Mouse (Mus musculus): ENCODE results near the gene Ntm.

The Ntm gene

DNA sequence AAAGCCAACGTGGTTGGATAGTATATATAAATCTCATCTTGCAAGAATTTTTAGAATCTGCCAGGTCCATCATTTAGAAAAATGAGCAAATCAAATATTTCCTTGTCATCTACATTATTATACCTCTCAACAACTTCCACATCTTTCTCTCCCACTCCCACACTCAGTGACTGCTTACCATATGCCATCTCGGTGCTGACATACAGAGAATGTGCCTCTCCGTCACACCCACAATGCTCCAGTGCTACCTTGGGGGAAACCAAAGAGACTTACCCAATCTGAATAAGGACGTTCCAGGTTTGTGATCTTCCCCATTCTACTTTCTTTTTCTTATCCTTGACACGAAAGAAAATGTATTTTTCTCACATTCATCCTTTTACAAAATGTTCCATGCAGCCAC lies 75.0 kb downstream of the Ntm start:
- no peak for DNase-seq (ENCODE audit: low read depth, low spot score)

DNA sequence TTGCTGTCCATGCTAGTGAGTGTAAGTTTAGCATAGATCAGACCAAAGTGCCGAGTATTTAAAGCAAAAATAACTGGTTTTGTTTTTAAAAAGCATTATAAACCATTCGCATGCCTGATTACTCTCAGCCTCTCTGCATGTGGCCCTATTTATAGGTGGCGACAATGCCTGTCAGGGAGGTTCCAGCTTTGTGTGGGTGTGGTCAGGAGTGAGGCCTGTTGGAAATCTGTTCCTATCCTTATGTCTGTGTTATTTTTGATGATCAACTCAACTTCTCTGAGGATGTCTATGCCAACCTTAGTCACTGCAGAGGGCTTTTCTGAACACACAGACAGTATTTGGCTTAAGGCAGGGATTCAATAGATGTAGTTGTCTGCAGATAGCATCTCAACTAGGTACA lies 78.9 kb downstream of the Ntm start:
- no peak for DNase-seq (ENCODE audit: low read depth, low spot score)

- no peak for DNase-seq (ENCODE audit: low read depth, low spot score)
Measured at GRCm38 (mm10) chr9:29881614-29882013, 81.3 kb downstream of the Ntm start.

DNA sequence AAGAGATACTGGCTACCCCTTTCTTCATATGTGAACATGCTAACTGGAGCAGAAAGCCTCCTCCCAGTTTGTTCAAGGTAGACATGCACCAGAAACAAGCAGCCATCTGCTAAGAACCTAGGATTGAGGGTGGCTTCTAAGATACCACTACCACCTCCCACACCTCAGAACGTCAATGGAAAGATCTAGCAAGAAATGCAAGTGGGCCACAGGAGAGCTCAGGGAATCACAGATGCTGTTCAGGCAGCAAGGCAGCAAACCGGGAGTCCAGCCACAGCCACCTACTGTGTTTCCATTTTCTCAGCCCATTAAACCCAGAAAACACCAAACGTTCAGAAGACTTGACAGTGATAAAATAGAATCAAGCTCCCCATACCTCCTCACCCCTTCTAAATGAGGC lies 85.4 kb downstream of the Ntm start:
- DNase-seq (ENCODE audit: low read depth, low spot score): no peak

DNA sequence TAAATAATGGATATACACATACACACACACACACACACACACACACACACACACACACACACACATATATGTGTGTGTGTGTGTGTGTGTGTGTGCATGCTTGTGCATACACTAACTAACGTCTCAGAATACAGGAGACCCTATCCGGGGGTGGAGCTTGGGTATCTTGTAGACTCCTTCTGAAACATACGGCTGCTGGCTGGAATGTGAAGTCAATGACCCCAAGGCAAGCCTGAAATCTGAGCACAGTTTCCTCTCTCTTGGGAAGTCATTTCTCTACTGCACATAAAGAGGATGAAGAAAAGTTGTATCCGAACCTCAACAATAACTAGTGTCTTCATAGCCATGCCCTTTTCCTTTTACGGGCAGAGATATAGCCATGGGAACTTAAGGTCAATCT lies 95.2 kb downstream of the Ntm start:
- no peak for DNase-seq (ENCODE audit: low read depth, low spot score)

DNA sequence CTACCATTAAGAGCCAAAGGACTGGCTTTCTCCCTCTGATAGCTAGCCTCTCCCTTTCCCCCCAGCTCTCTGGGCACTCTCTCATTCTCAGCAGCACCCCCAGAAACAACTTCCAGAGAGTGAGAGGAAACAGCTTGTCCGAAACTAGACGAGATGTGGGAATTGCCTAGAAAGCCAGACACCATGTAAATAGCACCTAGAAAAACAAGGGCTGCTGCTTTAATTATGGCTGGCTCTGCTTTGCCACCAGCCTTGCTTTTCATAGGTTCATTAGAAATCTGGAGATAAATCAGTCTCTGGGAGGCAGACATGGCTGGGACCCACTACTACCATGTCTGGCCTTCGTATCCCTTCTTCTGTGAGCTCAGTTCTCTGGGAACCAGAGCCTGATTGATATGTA lies 96.1 kb downstream of the Ntm start:
- DNase-seq (ENCODE audit: low read depth, low spot score): no peak

GRCm38 (mm10) chr9:29866101-29866500 lies 96.8 kb downstream of the Ntm start:
- DNase-seq (ENCODE audit: low read depth, low spot score): no peak

- DNase-seq (ENCODE audit: low read depth, low spot score): no peak
Measured at GRCm38 (mm10) chr9:29865502-29865901, 97.4 kb downstream of the Ntm start.

- no peak for DNase-seq (ENCODE audit: low read depth, low spot score)
Measured at GRCm38 (mm10) chr9:29864886-29865285, 98.1 kb downstream of the Ntm start.

- DNase-seq (ENCODE audit: low read depth, low spot score): no peak
Measured at GRCm38 (mm10) chr9:29862408-29862807, 100.5 kb downstream of the Ntm start.

DNA sequence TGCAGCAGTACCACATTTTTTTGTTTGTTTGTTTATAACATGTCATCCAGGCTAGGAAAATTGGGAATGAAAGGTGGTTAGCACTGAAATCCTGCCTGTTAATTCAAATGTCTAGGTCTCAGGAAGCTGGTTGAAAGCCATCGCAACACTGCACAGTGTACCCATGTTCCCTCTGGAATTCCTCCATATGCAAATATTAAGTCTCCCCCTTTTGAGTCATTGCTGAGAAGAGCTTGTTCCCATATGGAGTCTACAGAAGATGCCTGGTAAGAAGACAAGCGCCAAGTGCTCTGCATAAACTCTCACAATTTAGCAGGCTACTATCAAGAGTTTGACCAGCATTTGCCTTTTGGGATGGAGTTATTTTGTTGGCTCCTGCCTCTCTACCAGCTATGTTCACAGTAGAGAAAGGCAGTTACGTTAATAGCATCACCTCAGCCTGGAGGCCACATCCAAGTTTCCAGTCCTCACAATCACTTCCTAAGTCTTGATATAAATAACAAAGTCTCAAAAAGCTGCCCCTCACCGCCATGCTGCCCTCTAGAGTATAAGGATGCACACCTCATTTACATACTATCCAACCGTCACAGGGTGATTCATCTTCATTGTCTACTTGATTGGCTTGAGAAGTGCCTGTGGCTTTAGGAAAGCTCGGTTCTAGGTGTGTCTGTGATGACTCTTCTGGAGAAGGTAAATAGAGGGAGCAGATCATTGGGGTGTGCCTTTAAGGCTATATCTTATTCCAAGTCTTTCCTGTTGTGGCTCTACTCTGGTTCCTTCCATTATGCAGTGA lies 103.5 kb downstream of the Ntm start:
- DNase-seq (ENCODE audit: low read depth, low spot score): no peak

DNA sequence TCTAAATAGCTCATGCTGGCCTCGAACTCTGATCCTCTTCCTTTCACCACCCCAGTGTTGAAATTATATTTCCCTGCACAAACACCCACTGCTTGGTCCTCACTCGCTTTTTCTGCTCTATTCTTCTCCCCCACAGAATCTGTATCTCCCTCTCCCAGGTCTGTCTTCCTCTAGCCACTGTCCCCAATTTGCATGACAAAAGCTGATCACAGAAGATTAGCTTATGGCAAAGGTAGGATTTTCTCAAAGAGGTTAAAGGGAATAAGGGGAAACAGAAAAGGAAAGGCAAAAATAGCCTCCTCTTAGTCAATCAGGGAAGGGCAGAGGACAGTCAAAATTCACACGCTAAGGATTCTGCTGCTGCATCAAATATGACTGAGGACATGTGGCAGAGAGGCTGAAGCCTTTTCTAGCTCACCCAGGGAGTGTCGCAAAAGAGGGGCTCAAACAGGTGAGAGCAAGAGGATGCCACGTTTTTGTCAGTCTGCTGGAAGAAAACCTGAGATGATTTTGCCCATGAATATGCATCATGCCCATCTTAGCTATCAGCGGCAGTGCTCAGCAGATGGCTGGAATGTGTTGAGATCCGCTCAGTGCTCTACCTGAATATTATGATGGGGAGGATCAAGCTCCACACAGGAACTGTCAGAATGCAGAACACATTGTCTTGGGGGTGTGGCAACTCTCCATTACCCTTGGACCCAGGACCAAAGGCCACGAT lies 114.0 kb downstream of the Ntm start:
- no peak for DNase-seq (ENCODE audit: low read depth, low spot score)

DNA sequence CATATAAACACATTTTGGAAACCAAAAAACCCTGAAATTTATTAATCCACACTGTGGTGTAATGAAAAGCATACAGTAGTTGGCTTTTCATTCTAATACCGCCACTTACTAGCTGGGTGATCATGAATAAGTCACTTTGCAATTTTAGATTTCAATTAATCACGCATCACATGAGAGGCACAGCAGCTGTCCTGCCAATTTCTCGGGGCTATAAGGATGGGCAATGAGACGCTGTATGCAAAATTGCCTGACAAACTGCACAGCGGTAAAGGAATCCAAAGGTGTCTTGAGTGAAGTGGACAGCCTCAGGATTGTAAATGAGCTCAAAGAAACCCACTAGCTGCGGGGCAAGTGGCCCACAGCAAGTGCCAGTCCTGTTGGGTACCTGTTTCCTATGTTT lies 125.6 kb downstream of the Ntm start:
- no peak for DNase-seq (ENCODE audit: low read depth, low spot score)

DNA sequence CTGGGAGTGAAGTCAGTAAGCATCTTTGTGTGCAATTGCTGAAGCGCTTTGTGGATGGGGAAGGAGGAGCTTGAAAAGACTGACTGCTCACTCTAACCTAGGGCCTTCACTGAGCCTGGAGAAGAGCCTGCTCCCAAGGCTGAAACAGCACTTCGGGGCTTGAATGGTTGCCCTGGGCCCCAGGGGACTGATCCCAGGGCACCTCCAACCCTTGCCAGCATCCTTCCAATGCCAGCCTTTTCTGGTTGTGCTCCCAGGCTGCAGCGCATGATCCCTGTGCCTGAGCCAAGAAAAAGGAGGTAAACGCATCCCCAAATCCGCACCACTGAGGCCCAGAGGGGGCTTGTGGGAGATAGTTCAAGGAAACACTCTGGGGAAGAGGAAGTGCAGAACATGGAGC lies 128.0 kb downstream of the Ntm start:
- no peak for DNase-seq (ENCODE audit: low read depth, low spot score)

- no peak for DNase-seq (ENCODE audit: low read depth, low spot score)
Measured at GRCm38 (mm10) chr9:29833781-29834180, 129.2 kb downstream of the Ntm start.

GRCm38 (mm10) chr9:29827240-29827660 lies 135.7 kb downstream of the Ntm start:
- DNase-seq (ENCODE audit: low read depth, low spot score): no peak

DNA sequence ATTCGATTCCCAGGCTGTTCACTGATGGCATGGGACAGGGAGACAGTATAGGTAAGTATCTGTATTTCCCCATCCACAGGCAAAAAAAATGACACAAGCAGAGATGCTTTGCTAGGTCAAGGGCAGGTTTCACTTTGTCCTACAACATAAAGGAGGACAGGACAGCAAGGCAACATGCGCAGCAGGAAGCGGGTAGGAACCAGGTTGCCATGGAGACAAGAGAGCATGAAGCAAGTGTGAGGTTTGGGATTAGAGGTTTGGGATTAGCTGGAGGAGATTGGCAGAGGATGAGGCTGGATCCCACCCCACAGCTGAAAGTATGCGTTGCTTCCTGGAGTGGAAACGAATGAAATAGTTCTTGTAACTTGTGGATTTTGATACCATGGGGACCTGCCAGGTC lies 137.7 kb downstream of the Ntm start:
- DNase-seq (ENCODE audit: low read depth, low spot score): no peak

DNA sequence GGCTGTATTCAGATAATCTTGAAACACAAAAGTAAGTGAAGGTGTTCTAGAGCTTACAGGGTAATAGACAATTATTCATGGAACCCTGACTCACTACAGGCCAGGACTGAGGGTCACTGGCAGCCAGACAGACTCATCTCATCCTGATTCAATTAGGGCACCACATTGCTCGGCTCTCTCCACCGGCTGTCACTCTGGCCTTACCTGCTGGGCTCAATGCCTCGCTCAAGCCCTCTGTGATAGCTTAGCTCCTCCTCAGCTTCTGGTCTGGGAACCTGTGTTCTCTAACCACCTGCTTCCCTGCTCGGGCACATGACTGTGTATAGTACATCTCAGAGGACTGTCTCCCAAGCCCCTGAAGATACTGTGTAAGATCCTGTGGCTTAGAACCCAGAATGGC lies 139.2 kb downstream of the Ntm start:
- DNase-seq (ENCODE audit: low read depth, low spot score): no peak

DNA sequence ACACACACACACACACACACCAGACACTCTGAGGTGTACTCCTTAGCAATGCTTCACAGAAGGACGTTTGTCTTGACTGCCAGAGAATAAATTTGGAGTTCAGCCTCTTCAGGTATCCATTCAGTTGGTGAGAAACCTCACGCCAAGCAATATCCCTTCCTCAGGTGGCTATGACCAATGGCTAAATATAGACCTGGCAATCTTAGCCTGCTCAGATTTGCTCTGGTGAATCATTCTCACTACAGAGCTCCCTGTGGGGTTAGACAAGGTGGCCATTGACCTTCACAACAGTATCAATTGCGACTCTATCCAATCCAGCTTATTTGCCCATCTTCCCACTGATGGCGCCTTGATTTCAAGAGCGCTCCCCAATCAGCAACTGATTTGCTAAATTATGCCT lies 150.3 kb downstream of the Ntm start:
- DNase-seq (ENCODE audit: low read depth, low spot score): no peak

GRCm38 (mm10) chr9:29806790-29807189 lies 156.2 kb downstream of the Ntm start:
- DNase-seq (ENCODE audit: low read depth, low spot score): no peak

GRCm38 (mm10) chr9:29804483-29804882 lies 158.5 kb downstream of the Ntm start:
- DNase-seq (ENCODE audit: low read depth, low spot score): no peak

DNA sequence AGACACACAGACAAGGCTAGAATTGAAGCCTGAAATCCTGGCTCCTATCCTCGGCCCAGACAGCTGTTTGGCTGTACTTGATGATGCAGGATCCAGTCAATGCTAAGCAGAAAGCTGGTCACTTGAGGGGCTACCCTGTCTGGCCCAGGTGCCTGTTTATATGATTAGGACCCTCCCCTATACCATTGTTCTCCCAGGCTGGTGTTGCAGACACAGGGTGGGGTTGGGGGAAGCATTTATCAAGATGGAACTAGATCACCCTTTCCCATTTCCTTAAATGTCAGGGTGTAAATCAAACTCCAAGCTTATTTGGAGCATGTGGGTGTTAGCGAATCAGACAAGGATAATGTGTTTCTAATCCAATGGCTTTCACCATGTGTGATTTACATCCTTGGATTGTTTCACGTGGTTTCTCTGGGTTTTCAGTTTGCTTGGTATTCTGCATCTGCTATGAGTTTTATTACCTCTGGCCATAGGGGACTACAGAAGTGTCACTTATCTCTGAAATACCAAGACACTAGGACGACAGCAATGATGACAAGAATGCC lies 159.1 kb downstream of the Ntm start:
- no peak for DNase-seq (ENCODE audit: low read depth, low spot score)

Measured in A20 (cell line).